Mouse (Mus musculus) thymus, adult 2 months (tissue): ENCODE results near the gene St3gal5. TPM values are rescaled to one million over a fixed set of nuclear protein-coding genes. Genes with fewer than 3 reads are reported as not detected.
A peak's percentile ranks its signal among the peaks of the same experiment; 100 is the strongest.

ENCODE experiments used
- DNase-seq: peaks from one replicate; pipeline ENCODE4 v3.0.0; 2021
- H3K27ac ChIP-seq: fragments of 200-500 bp; 2 replicates; pipeline ENCODE4 v1.5.1; 2012; ENCODE audit warnings: low read length, control low read depth; ENCODE audit not compliant: control insufficient read depth, insufficient read depth
- H3K27me3 ChIP-seq: fragments of 200-500 bp; 2 replicates; pipeline ENCODE4 v1.6.1; 2012; ENCODE audit warnings: mild to moderate bottlenecking, low read length, moderate library complexity, mixed read lengths; ENCODE audit not compliant: control insufficient read depth, insufficient read depth
- H3K36me3 ChIP-seq: fragments of 200-500 bp; 2 replicates; pipeline ENCODE4 v1.6.1; 2012; ENCODE audit warnings: mild to moderate bottlenecking, low read length, moderate library complexity; ENCODE audit not compliant: control insufficient read depth, insufficient read depth
- H3K4me1 ChIP-seq: fragments of 200-500 bp; replicated peaks from 2 replicates; pipeline ENCODE4 v1.6.1; 2012; ENCODE audit warnings: low read length; ENCODE audit not compliant: control insufficient read depth, insufficient read depth
- H3K4me3 ChIP-seq: fragments of 200-500 bp; 2 replicates; pipeline ENCODE4 v1.5.1; 2012; ENCODE audit warnings: mild to moderate bottlenecking, low read length, control low read depth, moderate library complexity; ENCODE audit not compliant: control insufficient read depth, insufficient read depth
- CTCF ChIP-seq: fragments of 200-500 bp; IDR thresholded peaks from 2 replicates; pipeline ENCODE4 v1.5.1; 2012; ENCODE audit warnings: mild to moderate bottlenecking, control low read depth, low read length, moderate library complexity, borderline replicate concordance; ENCODE audit not compliant: control insufficient read depth, poor library complexity, insufficient read depth; ENCODE audit errors: extremely low read depth
- POLR2A ChIP-seq: fragments of 200-500 bp; IDR thresholded peaks from 2 replicates; pipeline ENCODE4 v1.6.1; 2012; ENCODE audit warnings: mild to moderate bottlenecking, low read length, control low read depth, moderate library complexity; ENCODE audit not compliant: control insufficient read depth, poor library complexity, insufficient read depth; ENCODE audit errors: extremely low read depth
- WGBS: fragments of 180-500 bp; shearing (Covaris S2); methylation state at CpG from one replicate; pipeline ENCODE4 v1.1.7; 2018; 5-methylcytosine and 5-hydroxymethylcytosine counted together
- polyA plus RNA-seq: library from polyadenylated mRNA; depleted of rRNA; stranded (reverse); fragments of >200 nt; gene quantifications from 2 replicates; pipeline ENCODE4 v1.2.3, GENCODE M21; 2012

The St3gal5 gene
- polyA plus RNA-seq, 1 experiment: 4.4 TPM

DNA sequence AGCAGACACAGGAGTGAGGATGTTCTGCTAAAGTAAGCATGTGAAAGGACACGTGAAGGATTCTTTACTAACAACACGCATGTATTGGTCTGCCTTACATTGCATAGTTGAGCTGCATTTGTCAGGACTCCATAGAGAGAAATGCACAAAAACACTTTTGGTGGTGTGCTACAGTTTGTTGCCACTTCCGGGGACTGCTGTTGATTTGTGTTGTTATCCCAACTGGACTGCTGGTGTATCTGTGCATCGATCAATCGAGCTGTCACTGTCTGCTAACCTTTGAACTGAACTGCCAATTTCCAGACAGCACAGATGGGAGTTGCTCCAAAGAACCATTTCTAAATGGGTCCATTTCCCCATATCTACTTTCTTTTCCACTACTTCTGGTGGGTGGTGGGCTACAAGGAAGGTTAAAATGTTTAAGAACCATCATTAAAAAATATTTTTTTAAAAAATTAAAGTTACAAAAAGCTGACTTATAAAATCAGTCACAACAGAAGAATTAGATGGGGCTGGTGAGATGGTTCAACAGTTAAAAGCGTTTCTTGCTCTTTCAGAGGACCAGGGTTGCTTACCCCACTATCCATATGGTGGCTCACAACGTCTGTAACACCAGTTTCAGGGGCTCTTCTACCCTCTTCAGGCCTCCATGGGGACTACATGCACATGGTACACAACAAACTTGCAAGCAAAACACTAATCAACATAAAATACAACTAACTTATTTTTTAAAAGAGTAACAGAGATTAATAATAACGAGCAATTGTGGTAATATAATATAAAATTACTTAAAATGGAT lies 61.8 kb downstream of the St3gal5 start:
- no peak for DNase-seq
- Histone ChIP-seq H3K36me3 (no peaks in the 10 kb centered on the region), H3K27ac (no peak overlapping the region), H3K27me3 (no peaks in the 10 kb centered on the region), H3K4me1 (0 out of 2 replicates have a peak, but pooled peaks cover 7% of the 10 kb centered on the region), H3K4me3 (no peak overlapping the region)
- TF ChIP-seq CTCF (no peak), POLR2A (no peak)
- WGBS: 91% methylated on average over 8 of the region's 8 CpGs

DNA sequence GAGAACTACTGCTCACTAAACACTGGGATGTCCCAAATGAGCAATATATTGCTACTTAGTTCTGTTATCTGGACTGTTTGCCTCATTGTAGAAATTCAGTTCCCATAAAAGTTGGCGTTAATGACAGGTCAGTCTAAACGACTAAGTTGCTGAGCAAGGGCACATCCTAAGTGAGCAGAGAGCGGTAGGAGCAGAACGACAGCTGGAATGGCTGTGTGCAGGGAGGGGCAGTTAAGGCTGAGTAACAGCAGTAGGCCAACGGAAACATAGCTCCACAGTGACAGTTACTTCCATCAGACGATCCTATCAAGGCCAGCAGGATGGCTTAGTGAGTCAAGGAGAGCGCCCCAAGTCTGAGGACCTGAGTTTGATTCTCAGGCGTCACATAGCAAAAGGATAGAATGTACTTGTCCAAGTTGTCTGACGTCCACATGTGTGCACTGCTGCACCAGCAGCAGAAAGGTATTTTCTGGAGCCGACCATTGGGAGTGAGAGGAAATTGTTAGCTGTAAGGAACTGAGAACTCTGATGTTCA lies 62.5 kb downstream of the St3gal5 start:
- no peak overlapping the region for H3K4me3 ChIP-seq
- no peaks in the 10 kb centered on the region for H3K36me3 ChIP-seq
- H3K27me3 ChIP-seq: no peaks in the 10 kb centered on the region
- H3K27ac ChIP-seq: no peak overlapping the region
- WGBS: 96% methylated on average over 10 of the region's 10 CpGs
- DNase-seq: no peak
- peaks cover 6% of the 10 kb centered on the region; the same call in 1 of the 2 replicates for H3K4me1 ChIP-seq
- no peak for TF ChIP-seq CTCF
- no peak for TF ChIP-seq POLR2A

DNA sequence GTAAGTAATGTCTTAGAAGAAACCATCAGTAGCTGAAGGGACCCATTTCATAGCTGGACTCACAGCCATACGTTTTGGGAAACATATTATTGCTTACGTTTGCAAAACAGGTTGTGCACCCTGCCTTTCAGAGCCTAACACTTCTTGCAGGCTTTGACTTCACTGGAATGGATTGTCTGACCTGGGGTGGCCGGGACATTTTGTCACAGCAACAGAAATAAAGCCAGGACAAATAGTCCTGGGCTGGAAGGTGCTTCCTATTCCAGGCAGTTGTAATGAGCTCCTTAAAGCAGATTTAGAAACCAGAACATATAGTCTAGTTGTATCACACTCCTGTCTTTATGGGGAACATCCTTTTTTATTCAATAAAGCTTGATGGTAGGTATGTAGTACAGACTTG lies 63.6 kb downstream of the St3gal5 start:
- WGBS: 96% methylated on average over 3 of the region's 3 CpGs
- Histone ChIP-seq H3K27ac (no peak overlapping the region), H3K4me1 (peaks cover 6% of the 10 kb centered on the region; the same call in 1 of the 2 replicates), H3K4me3 (no peak overlapping the region), H3K27me3 (no peaks in the 10 kb centered on the region), H3K36me3 (no peaks in the 10 kb centered on the region)
- TF ChIP-seq POLR2A (no peak), CTCF (no peak)
- DNase-seq: no peak

DNA sequence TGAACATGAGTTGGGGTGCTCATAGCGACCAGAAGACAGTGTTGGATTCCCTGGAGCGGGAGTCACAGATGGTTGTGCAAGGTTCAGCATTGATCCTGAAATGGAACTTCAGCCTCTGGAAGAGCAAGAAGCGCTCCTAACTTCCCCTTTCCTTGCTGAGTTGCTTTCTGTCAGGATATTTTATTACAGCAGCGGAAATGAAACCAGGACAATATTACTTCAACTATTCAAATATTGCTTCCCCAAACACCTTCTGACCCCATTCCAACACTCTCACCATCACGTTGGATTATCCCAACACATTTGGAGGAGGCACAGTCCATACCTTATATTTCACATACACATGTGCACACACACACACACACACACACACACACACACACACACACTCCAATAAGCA lies 64.4 kb downstream of the St3gal5 start:
- 76% methylated on average over 5 of the region's 5 CpGs for WGBS
- no peak overlapping the region for H3K4me3 ChIP-seq
- no peak overlapping the region for H3K27ac ChIP-seq
- no peak for DNase-seq
- peaks cover 6% of the 10 kb centered on the region; the same call in 1 of the 2 replicates for H3K4me1 ChIP-seq
- TF ChIP-seq POLR2A: no peak
- TF ChIP-seq CTCF: no peak
- H3K36me3 ChIP-seq: no peaks in the 10 kb centered on the region
- H3K27me3 ChIP-seq: no peaks in the 10 kb centered on the region

DNA sequence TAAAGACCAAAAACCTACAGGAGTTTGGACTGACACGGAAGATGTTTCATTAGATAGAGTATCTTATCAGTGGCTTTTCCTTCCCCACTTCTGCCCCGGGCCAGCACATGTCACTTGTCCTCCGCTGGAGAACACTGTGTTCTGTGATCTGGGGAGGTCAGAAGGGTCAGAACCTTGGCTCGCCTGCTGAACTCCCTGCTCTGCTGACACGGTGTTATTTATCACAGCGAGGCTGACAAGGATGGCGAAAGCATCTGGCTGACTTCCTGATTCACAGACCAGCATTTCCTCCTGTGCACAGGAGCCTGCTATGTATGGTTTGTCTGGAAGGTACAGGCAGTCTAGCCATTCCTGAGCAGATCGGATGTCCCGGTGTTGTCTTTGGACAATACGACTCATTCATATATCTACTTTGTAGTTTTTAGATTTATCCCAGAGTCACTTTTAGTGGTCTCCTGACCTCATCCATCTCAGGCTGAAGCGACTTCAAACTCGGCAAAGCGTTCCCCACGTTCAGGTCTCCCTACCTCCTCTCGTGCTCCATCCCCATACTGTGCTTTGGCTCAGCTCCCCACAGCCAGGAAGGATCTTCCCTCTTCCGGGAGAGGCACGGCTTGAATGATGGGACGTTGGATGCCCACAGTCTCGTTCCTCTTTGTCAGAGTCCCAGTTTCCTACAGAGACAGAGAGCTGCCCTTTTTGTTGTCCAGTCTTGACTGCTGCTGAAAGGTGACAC lies 64.9 kb downstream of the St3gal5 start:
- Histone ChIP-seq H3K4me1 (peaks cover 6% of the 10 kb centered on the region; the same call in 1 of the 2 replicates), H3K36me3 (no peaks in the 10 kb centered on the region), H3K27me3 (no peaks in the 10 kb centered on the region), H3K4me3 (no peak overlapping the region), H3K27ac (no peak overlapping the region)
- 18% methylated on average over 19 of the region's 19 CpGs for WGBS
- no peak for DNase-seq
- no peak for TF ChIP-seq CTCF
- no peak for TF ChIP-seq POLR2A

DNA sequence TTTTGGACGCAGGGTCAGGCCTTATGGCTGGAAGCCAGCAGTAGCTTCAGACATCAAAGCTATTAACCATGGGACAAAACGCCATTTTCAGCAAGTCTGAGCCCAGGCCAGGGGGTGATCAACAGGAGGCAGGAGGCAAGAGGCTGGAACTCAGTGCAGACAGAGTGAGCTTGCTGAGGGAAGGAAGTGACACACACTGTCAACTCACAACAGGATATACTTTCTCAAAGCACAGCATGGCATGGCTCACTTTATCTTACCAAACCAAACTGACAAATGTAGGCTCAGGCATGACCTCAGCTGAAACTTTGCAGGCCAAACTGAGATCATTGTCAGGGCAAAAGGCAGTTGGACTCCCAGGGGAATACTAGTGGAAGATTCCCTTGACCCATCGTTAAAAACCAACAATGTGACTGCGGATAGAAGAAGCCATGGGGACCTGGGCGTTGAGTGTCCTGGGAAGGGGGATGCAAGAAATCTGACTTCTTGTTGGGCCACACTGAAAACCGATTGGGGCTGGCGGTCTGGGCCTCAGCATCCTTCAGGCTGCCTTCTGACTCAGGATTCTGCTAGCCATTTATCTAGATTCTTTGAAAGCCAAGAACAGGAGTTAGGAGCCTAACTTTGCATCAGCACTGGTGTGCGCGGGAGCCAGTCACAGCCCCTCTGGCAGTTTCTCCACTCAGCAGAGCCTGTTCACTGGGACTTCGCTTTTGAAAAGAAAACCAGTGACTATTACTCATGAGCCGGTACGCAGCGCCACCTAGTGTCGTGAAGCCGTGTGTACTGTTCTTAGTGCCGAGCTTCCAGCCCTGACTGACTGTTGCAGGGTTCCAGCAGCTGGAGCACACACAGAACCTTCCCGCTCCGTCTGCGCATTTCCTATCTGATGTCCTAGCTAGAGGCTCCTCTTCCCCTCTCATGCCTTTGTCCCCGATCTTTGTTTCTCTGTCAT lies 67.2 kb downstream of the St3gal5 start:
- Histone ChIP-seq H3K4me3 (no peak overlapping the region), H3K4me1 (peaks cover 6% of the 10 kb centered on the region; the same call in 1 of the 2 replicates), H3K36me3 (no peaks in the 10 kb centered on the region), H3K27ac (no peak overlapping the region), H3K27me3 (no peaks in the 10 kb centered on the region)
- 23% methylated on average over 20 of the region's 20 CpGs for WGBS
- peak; percentile 78 for DNase-seq
- TF ChIP-seq POLR2A (no peak), CTCF (peak; percentile 77; the same call in 1 of the 2 replicates)
